Mouse (Mus musculus): ENCODE measurements around the gene Tbc1d25. TPM values are rescaled to one million over a fixed set of nuclear protein-coding genes. Genes with fewer than 3 reads are reported as not detected.

Tbc1d25 gene
- polyA plus RNA-seq, 1 experiment from 2014 or later: 23.3 TPM

GRCm38 (mm10) chrX:8175169-8175503 is 845 bp downstream of the Tbc1d25 start:
- ATAC-seq (ENCODE audit: low FRiP score): no peak; the same call in 1 of the 2 replicates
- H3K9ac ChIP-seq (replicated peaks): peak overlapping the region; percentile 63
- H3K4me1 ChIP-seq: peaks cover 6% of the 10 kb centered on the region
- 16% methylated on average over 4 of the region's 4 CpGs for WGBS
- peaks cover 5% of the 10 kb centered on the region for H3K36me3 ChIP-seq
- no peaks in the 10 kb centered on the region for H3K9me3 ChIP-seq (replicated peaks)
- H3K4me3 ChIP-seq (replicated peaks): peak overlapping the region; percentile 58
- no peaks in the 10 kb centered on the region for H3K27me3 ChIP-seq (replicated peaks)
- H3K4me2 ChIP-seq: peak overlapping the region; percentile 58
- H3K27ac ChIP-seq (replicated peaks): no peak overlapping the region

- no peaks in the 10 kb centered on the region for H3K27me3 ChIP-seq (replicated peaks)
- no peak for ATAC-seq (ENCODE audit: low FRiP score)
- H3K4me2 ChIP-seq: no peak overlapping the region
- no peak overlapping the region for H3K9ac ChIP-seq (replicated peaks)
- no peak overlapping the region for H3K27ac ChIP-seq (replicated peaks)
- H3K4me1 ChIP-seq: no peaks in the 10 kb centered on the region
- WGBS: 89% methylated on average over 8 of the region's 10 CpGs
- no peak overlapping the region for H3K4me3 ChIP-seq (replicated peaks)
- H3K36me3 ChIP-seq: peaks cover 9% of the 10 kb centered on the region
- no peaks in the 10 kb centered on the region for H3K9me3 ChIP-seq (replicated peaks)
These were observed 8.0 kb downstream of the Tbc1d25 start for GRCm38 (mm10) chrX:8167716-8168647.

- ATAC-seq (ENCODE audit: low FRiP score): no peak
- H3K27ac ChIP-seq (replicated peaks): no peak overlapping the region
- H3K4me1 ChIP-seq: no peaks in the 10 kb centered on the region
- 90% methylated on average over 4 of the region's 4 CpGs for WGBS
- H3K4me2 ChIP-seq: no peak overlapping the region
- no peaks in the 10 kb centered on the region for H3K27me3 ChIP-seq (replicated peaks)
- H3K9ac ChIP-seq (replicated peaks): no peak overlapping the region
- no peak overlapping the region for H3K4me3 ChIP-seq (replicated peaks)
- peaks cover 5% of the 10 kb centered on the region; the same call in 1 of the 2 replicates for H3K36me3 ChIP-seq
- H3K9me3 ChIP-seq (replicated peaks): no peaks in the 10 kb centered on the region
These were observed 11.5 kb downstream of the Tbc1d25 start for GRCm38 (mm10) chrX:8164471-8164870.

GRCm38 (mm10) chrX:8163076-8163475 is 12.9 kb downstream of the Tbc1d25 start:
- no peaks in the 10 kb centered on the region for H3K27me3 ChIP-seq (replicated peaks)
- no peak overlapping the region for H3K27ac ChIP-seq (replicated peaks)
- H3K9ac ChIP-seq (replicated peaks): no peak overlapping the region
- H3K9me3 ChIP-seq (replicated peaks): no peaks in the 10 kb centered on the region
- H3K4me2 ChIP-seq: no peak overlapping the region
- no peak overlapping the region for H3K4me3 ChIP-seq (replicated peaks)
- ATAC-seq (ENCODE audit: low FRiP score): no peak
- no peaks in the 10 kb centered on the region for H3K4me1 ChIP-seq
- 92% methylated on average over 5 of the region's 5 CpGs for WGBS
- H3K36me3 ChIP-seq: peaks cover 8% of the 10 kb centered on the region; the same call in 1 of the 2 replicates

- Histone ChIP-seq H3K27ac (replicated peaks) (peak within 1 kb of the TSS; percentile 97), H3K36me3 (peaks cover 21% of the 10 kb centered on the region), H3K9me3 (replicated peaks) (no peaks in the 10 kb centered on the region), H3K4me3 (replicated peaks) (peak within 1 kb of the TSS; percentile 61), H3K27me3 (replicated peaks) (no peaks in the 10 kb centered on the region), H3K4me2 (peak within 1 kb of the TSS; percentile 66), H3K9ac (replicated peaks) (peak within 1 kb of the TSS; percentile 71), H3K4me1 (peaks cover 13% of the 10 kb centered on the region)
- WGBS: 31% methylated on average over 47 of the region's 65 CpGs
- peak; percentile 97 for ATAC-seq (ENCODE audit: low FRiP score)
These were observed 30.6 kb downstream of the Tbc1d25 start, which contains the start of gene Rbm3 for GRCm38 (mm10) chrX:8145153-8145991. Rbm3 (minus strand) TSS chrX:8145880.

GRCm38 (mm10) chrX:8143750-8144149 is 32.2 kb downstream of the Tbc1d25 start:
- 76% methylated on average over 7 of the region's 7 CpGs for WGBS
- Histone ChIP-seq H3K9me3 (replicated peaks) (no peaks in the 10 kb centered on the region), H3K4me2 (peak overlapping the region; percentile 66), H3K27me3 (replicated peaks) (no peaks in the 10 kb centered on the region), H3K4me3 (replicated peaks) (peak overlapping the region; percentile 61), H3K36me3 (peaks cover 22% of the 10 kb centered on the region), H3K4me1 (peaks cover 13% of the 10 kb centered on the region), H3K27ac (replicated peaks) (no peak overlapping the region), H3K9ac (replicated peaks) (no peak overlapping the region)
- no peak for ATAC-seq (ENCODE audit: low FRiP score)

- Histone ChIP-seq H3K4me2 (no peak overlapping the region), H3K9me3 (replicated peaks) (no peaks in the 10 kb centered on the region), H3K4me1 (peaks cover 13% of the 10 kb centered on the region), H3K4me3 (replicated peaks) (no peak overlapping the region), H3K36me3 (peaks cover 22% of the 10 kb centered on the region), H3K27ac (replicated peaks) (no peak overlapping the region), H3K9ac (replicated peaks) (no peak overlapping the region), H3K27me3 (replicated peaks) (no peaks in the 10 kb centered on the region)
- WGBS: 89% methylated on average over 7 of the region's 7 CpGs
- no peak for ATAC-seq (ENCODE audit: low FRiP score)
These were observed 33.0 kb downstream of the Tbc1d25 start for GRCm38 (mm10) chrX:8142948-8143347.

- 67% methylated on average over 3 of the region's 3 CpGs for WGBS
- no peak for ATAC-seq (ENCODE audit: low FRiP score)
These were observed 34.9 kb downstream of the Tbc1d25 start for GRCm38 (mm10) chrX:8141058-8141457.

GRCm38 (mm10) chrX:8140446-8140845 is 35.5 kb downstream of the Tbc1d25 start:
- WGBS: 91% methylated on average over 2 of the region's 2 CpGs

More at GRCm38 (mm10) chrX:8141058-8141457, 34.9 kb downstream of the Tbc1d25 start:
- Histone ChIP-seq H3K36me3 (peaks cover 22% of the 10 kb centered on the region), H3K27me3 (replicated peaks) (no peaks in the 10 kb centered on the region), H3K4me3 (replicated peaks) (no peak overlapping the region), H3K4me1 (peaks cover 13% of the 10 kb centered on the region), H3K27ac (replicated peaks) (no peak overlapping the region), H3K4me2 (no peak overlapping the region), H3K9ac (replicated peaks) (no peak overlapping the region), H3K9me3 (replicated peaks) (no peaks in the 10 kb centered on the region)

GRCm38 (mm10) chrX:8139480-8139879 is 36.5 kb downstream of the Tbc1d25 start:
- 26% methylated on average over 1 of the region's 1 CpGs for WGBS

More at GRCm38 (mm10) chrX:8140446-8140845, 35.5 kb downstream of the Tbc1d25 start:
- no peaks in the 10 kb centered on the region for H3K27me3 ChIP-seq (replicated peaks)
- no peak overlapping the region for H3K27ac ChIP-seq (replicated peaks)
- H3K4me2 ChIP-seq: no peak overlapping the region
- no peak overlapping the region for H3K4me3 ChIP-seq (replicated peaks)
- H3K36me3 ChIP-seq: peaks cover 22% of the 10 kb centered on the region
- H3K9me3 ChIP-seq (replicated peaks): no peaks in the 10 kb centered on the region
- peaks cover 13% of the 10 kb centered on the region for H3K4me1 ChIP-seq
- no peak for ATAC-seq (ENCODE audit: low FRiP score)
- no peak overlapping the region for H3K9ac ChIP-seq (replicated peaks)

GRCm38 (mm10) chrX:8135886-8136285 is 40.1 kb downstream of the Tbc1d25 start:
- 49% methylated on average over 2 of the region's 2 CpGs for WGBS
- ATAC-seq (ENCODE audit: low FRiP score): no peak
- no peaks in the 10 kb centered on the region for H3K27me3 ChIP-seq (replicated peaks)

More at GRCm38 (mm10) chrX:8139480-8139879, 36.5 kb downstream of the Tbc1d25 start:
- Histone ChIP-seq H3K27me3 (replicated peaks) (no peaks in the 10 kb centered on the region), H3K27ac (replicated peaks) (no peak overlapping the region), H3K9ac (replicated peaks) (no peak overlapping the region), H3K4me1 (peaks cover 12% of the 10 kb centered on the region), H3K4me2 (no peak overlapping the region), H3K9me3 (replicated peaks) (no peaks in the 10 kb centered on the region), H3K36me3 (peaks cover 22% of the 10 kb centered on the region), H3K4me3 (replicated peaks) (no peak overlapping the region)
- ATAC-seq (ENCODE audit: low FRiP score): no peak

More at GRCm38 (mm10) chrX:8135886-8136285, 40.1 kb downstream of the Tbc1d25 start:
- H3K9me3 ChIP-seq (replicated peaks): no peaks in the 10 kb centered on the region
- peaks cover 5% of the 10 kb centered on the region for H3K4me1 ChIP-seq
- no peak overlapping the region for H3K9ac ChIP-seq (replicated peaks)
- H3K4me2 ChIP-seq: no peak overlapping the region
- H3K36me3 ChIP-seq: peaks cover 6% of the 10 kb centered on the region
- no peak overlapping the region for H3K4me3 ChIP-seq (replicated peaks)
- H3K27ac ChIP-seq (replicated peaks): no peak overlapping the region

Measured in neural tube, embryonic 15.5 days (tissue).